In genomic region chr10:8986339-8986738, GRCm38 (mm10) we compare ENCODE assay signal across 21 mouse cellular contexts.
"Had no signal": no experiment of that assay in that cellular context is flagged by ENCODE, and none has a peak within 500 bp of the region (broad histone marks: within the 10 kb centered on the region; RNA-seq: fewer than 3 reads in every experiment).

No protein-coding gene starts in this region.

- H3K27me3 ChIP-seq: limb, embryonic 12.5 days; limb, embryonic 15.5 days; megakaryocyte, embryonic 14.5 days; midbrain, embryonic 12.5 days; stomach, embryonic 15.5 days had no signal

- DNase-seq: kidney, adult 18-20 months; kidney, adult 9 months; kidney, postnatal 14 days; kidney, postnatal 4 days; layer of hippocampus, adult 9-11 months; left cerebral cortex, postnatal 4 days; liver, postnatal 0 days; lung, embryonic 14.5 days; lung, postnatal 36 days; right cerebral cortex, postnatal 14 days; right cerebral cortex, postnatal 4 days; thymus, postnatal 25 days had no signal

- H3K27ac ChIP-seq: limb, embryonic 12.5 days; limb, embryonic 15.5 days; liver, embryonic 14.5 days; midbrain, embryonic 12.5 days; stomach, embryonic 15.5 days had no signal

- H3K4me3 ChIP-seq: limb, embryonic 12.5 days; limb, embryonic 15.5 days; megakaryocyte, embryonic 14.5 days; midbrain, embryonic 12.5 days; stomach, embryonic 15.5 days had no signal

- H3K4me2 ChIP-seq: limb, embryonic 12.5 days; limb, embryonic 15.5 days; liver, embryonic 11.5 days; lung, embryonic 14.5 days; midbrain, embryonic 12.5 days; stomach, embryonic 15.5 days had no signal

- H3K9me3 ChIP-seq: limb, embryonic 12.5 days; limb, embryonic 15.5 days; megakaryocyte, embryonic 14.5 days; midbrain, embryonic 12.5 days; stomach, embryonic 15.5 days had no signal

- H3K4me1 ChIP-seq: limb, embryonic 12.5 days; limb, embryonic 15.5 days; megakaryocyte, embryonic 14.5 days; midbrain, embryonic 12.5 days; stomach, embryonic 15.5 days had no signal

- H3K36me3 ChIP-seq: limb, embryonic 12.5 days; limb, embryonic 15.5 days; midbrain, embryonic 12.5 days; stomach, embryonic 15.5 days had no signal

- H3K9ac ChIP-seq: limb, embryonic 12.5 days; limb, embryonic 15.5 days; liver, embryonic 14.5 days; liver, postnatal 0 days; lung, embryonic 14.5 days; midbrain, embryonic 12.5 days; stomach, embryonic 15.5 days had no signal

- ATAC-seq: intestine, embryonic 16.5 days; liver, postnatal 0 days; lung, postnatal 0 days had no signal
